Mouse (Mus musculus) heart, embryonic 11.5 days (tissue): ENCODE results near the gene Macrod2. TPM values are rescaled to one million over a fixed set of nuclear protein-coding genes. Genes with fewer than 3 reads are reported as not detected.

Experiments
- ATAC-seq: fragments of 200-750 bp; cut with Nextera tagmentation; replicated peaks from 2 replicates; pipeline ENCODE4 v1.8.0; 2017; ENCODE audit warnings: moderate library complexity; ENCODE audit not compliant: insufficient number of reproducible peaks, low FRiP score, low TSS enrichment
- H3K27ac ChIP-seq: fragments of 300-500 bp; sonication (generic); 2 replicates; pipeline ENCODE4 v1.5.1; 2014; ENCODE audit warnings: mild to moderate bottlenecking, low read depth, low read length
- H3K27me3 ChIP-seq: fragments of 300-500 bp; sonication (generic); 2 replicates; pipeline ENCODE4 v1.6.1; 2014; ENCODE audit warnings: mild to moderate bottlenecking, low read length, mixed read lengths; ENCODE audit not compliant: control insufficient read depth, insufficient read depth
- H3K36me3 ChIP-seq: fragments of 300-500 bp; sonication (generic); 2 replicates; pipeline ENCODE4 v1.6.1; 2014; ENCODE audit warnings: mild to moderate bottlenecking, low read length, moderate library complexity, mixed read lengths; ENCODE audit not compliant: control insufficient read depth, insufficient read depth
- H3K4me1 ChIP-seq: fragments of 300-500 bp; sonication (generic); 2 replicates; pipeline ENCODE4 v1.6.1; 2014; ENCODE audit warnings: low read length; ENCODE audit not compliant: control insufficient read depth, insufficient read depth
- H3K4me2 ChIP-seq: fragments of 300-500 bp; sonication (generic); 2 replicates; pipeline ENCODE4 v1.6.1; 2014; ENCODE audit warnings: mild to moderate bottlenecking, moderate library complexity
- H3K4me3 ChIP-seq: fragments of 300-500 bp; sonication (generic); 2 replicates; pipeline ENCODE4 v1.5.1; 2014; ENCODE audit warnings: low read depth, low read length
- H3K9ac ChIP-seq: fragments of 300-500 bp; sonication (generic); 2 replicates; pipeline ENCODE4 v1.6.1; 2014; ENCODE audit warnings: mild to moderate bottlenecking, low read depth, low read length, moderate library complexity
- H3K9me3 ChIP-seq: fragments of 300-500 bp; sonication (generic); replicated peaks from 2 replicates; pipeline ENCODE4 v1.6.1; 2016; ENCODE audit warnings: low read length; ENCODE audit not compliant: control insufficient read depth
- WGBS: fragments of 180-500 bp; shearing (Covaris S2); extraction: QIAGEN DNeasy Blood & Tissue Kit; methylation state at CpG from one replicate; pipeline ENCODE4 v1.1.7; 2014; ENCODE audit not compliant: insufficient replicate concordance; 5-methylcytosine and 5-hydroxymethylcytosine counted together
- polyA plus RNA-seq: library from polyadenylated mRNA; unstranded; fragments of >200 nt; fragmentation: Nextera tagmentation; extraction: Ambion mirVana; gene quantifications from 2 replicates; pipeline ENCODE4 v1.2.1, GENCODE M21; 2014

The Macrod2 gene
- polyA plus RNA-seq, 1 experiment from 2014 or later, result 20.5 TPM

GRCm38 (mm10) chr2:140692461-140692860, 297.4 kb downstream of the Macrod2 start:
- Histone ChIP-seq H3K9ac (no peak overlapping the region), H3K4me1 (no peaks in the 10 kb centered on the region), H3K27ac (no peak overlapping the region), H3K4me3 (no peak overlapping the region), H3K36me3 (no peaks in the 10 kb centered on the region), H3K9me3 (no peaks in the 10 kb centered on the region), H3K4me2 (no peak overlapping the region), H3K27me3 (no peaks in the 10 kb centered on the region)
- WGBS, result 63% methylated on average over 4 of the region's 4 CpGs
- ATAC-seq, result no peak

DNA sequence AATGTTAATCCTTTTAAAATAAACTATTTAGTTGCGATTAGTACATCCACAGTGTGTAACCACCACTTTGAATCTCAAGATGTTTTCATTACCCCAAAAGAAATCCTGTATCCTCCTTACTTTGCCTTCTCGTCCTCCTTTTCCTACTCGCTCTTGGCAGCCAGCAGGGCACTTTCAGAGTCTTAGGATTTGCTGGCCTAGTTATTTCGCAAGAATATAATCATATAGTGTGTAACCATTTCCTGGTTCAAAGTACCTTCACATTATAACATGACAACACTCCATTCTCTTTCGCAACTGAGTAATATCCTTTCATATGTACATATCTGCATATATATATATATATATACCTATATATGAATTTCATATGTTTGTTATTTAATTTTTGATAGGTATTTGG, 298.7 kb downstream of the Macrod2 start:
- 84% methylated on average over 5 of the region's 5 CpGs for WGBS
- Histone ChIP-seq H3K27ac (no peak overlapping the region), H3K4me3 (no peak overlapping the region), H3K36me3 (no peaks in the 10 kb centered on the region), H3K4me2 (no peak overlapping the region), H3K9ac (no peak overlapping the region), H3K4me1 (no peaks in the 10 kb centered on the region), H3K27me3 (no peaks in the 10 kb centered on the region), H3K9me3 (no peaks in the 10 kb centered on the region)
- no peak for ATAC-seq

- ATAC-seq, result no peak
- Histone ChIP-seq H3K4me1 (no peaks in the 10 kb centered on the region; the same call in 1 of the 2 replicates), H3K36me3 (no peaks in the 10 kb centered on the region), H3K9ac (no peak overlapping the region), H3K27ac (no peak overlapping the region), H3K27me3 (no peaks in the 10 kb centered on the region), H3K9me3 (no peaks in the 10 kb centered on the region), H3K4me2 (no peak overlapping the region), H3K4me3 (no peak overlapping the region)
- WGBS, result 60% methylated on average over 3 of the region's 3 CpGs
These were observed 303.5 kb downstream of the Macrod2 start for GRCm38 (mm10) chr2:140698585-140698984.

DNA sequence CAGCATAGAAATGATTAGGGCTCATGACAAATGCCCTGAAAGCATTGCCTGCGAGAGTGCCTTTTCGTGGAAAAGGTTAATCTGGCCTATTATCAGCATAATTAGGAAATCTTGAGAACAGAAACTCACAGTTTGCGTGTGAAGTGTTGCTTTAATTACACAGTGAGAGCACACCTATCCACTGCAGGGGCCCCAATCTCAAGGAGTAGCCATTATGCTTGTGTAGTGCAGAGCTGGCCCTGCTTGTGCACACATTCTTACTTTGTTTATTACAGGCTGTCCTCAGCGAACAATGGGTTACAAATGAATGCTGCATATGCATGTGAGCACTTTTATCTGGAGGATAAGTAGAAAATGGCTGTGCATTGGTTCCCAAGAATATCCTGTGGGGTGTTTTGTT, 308.3 kb downstream of the Macrod2 start:
- H3K36me3 ChIP-seq, result no peaks in the 10 kb centered on the region
- H3K27me3 ChIP-seq, result no peaks in the 10 kb centered on the region
- no peak overlapping the region for H3K27ac ChIP-seq
- H3K9ac ChIP-seq, result no peak overlapping the region
- H3K9me3 ChIP-seq, result no peaks in the 10 kb centered on the region
- WGBS, result 63% methylated on average over 4 of the region's 4 CpGs
- peaks cover 3% of the 10 kb centered on the region; the same call in 1 of the 2 replicates for H3K4me1 ChIP-seq
- no peak for ATAC-seq
- H3K4me2 ChIP-seq, result no peak overlapping the region
- H3K4me3 ChIP-seq, result no peak overlapping the region

DNA sequence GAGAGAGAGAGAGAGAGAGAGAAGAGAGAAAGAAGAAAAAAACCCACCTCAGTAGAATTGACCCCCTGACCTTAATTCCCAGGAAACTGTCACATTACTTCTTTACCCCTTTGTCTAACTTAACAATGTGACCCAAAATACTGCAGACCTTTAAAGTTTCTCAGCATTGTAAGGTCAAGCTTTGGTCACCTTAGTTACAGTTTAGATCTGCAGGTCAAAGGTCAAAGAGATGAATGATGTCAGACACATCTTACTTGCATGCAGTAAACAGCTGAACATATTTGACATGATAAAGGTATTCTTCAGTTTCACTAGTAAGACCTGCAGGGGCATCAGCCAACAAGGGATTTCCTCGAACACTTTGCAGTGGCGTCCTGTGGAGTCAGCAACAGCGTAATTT, 309.0 kb downstream of the Macrod2 start:
- Histone ChIP-seq H3K4me3 (no peak overlapping the region), H3K9me3 (no peaks in the 10 kb centered on the region), H3K4me1 (peaks cover 3% of the 10 kb centered on the region; the same call in 1 of the 2 replicates), H3K27me3 (no peaks in the 10 kb centered on the region), H3K9ac (no peak overlapping the region), H3K36me3 (no peaks in the 10 kb centered on the region), H3K27ac (no peak overlapping the region), H3K4me2 (no peak overlapping the region)
- no peak for ATAC-seq
- WGBS, result 26% methylated on average over 3 of the region's 3 CpGs

DNA sequence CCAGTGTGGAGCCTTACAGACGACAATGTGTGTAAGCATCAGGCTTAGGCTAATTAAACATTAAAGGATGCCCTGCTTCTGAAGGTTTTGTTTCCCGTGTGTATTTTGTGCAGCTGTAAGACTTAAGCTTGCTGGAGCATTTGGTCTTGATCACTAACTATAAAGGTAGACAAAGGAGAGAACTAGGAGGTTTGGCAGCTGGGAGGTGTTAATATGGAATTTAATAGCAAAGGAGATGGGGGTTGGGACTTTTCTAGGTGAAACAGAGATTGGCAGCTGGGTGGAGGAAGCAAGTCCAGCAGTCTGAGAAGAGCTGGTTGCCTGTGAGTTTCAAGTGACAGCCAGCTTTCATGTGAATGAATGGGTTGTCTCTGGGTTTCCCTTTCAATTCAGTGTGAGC, 310.2 kb downstream of the Macrod2 start:
- H3K36me3 ChIP-seq, result no peaks in the 10 kb centered on the region
- 25% methylated on average over 2 of the region's 2 CpGs for WGBS
- H3K9me3 ChIP-seq, result no peaks in the 10 kb centered on the region
- H3K27ac ChIP-seq, result no peak overlapping the region
- no peak overlapping the region for H3K4me2 ChIP-seq
- H3K4me3 ChIP-seq, result no peak overlapping the region
- H3K9ac ChIP-seq, result no peak overlapping the region
- ATAC-seq, result no peak
- no peaks in the 10 kb centered on the region for H3K27me3 ChIP-seq
- peaks cover 3% of the 10 kb centered on the region; the same call in 1 of the 2 replicates for H3K4me1 ChIP-seq

DNA sequence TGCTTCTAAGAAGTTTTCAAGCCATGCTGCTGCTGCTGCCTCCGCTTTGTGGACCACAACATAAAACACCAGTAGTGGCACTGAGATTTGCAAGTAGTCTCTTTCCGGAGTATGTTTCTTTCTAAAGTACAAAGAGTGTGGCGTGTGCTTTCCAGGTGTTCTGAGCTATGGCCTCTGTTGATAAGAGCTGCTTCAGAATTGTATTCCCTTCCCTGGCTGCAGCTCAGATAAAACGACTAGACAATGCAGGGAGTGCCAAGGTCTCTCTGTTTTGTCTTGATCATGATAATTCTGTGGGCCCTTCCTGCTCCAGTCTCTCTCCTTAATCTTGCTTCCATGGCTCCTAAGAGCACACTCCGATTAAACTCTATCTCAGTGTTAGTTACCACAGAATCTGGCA, 312.4 kb downstream of the Macrod2 start:
- Histone ChIP-seq H3K9me3 (no peaks in the 10 kb centered on the region), H3K4me2 (no peak overlapping the region), H3K4me3 (no peak overlapping the region), H3K27ac (no peak overlapping the region), H3K36me3 (no peaks in the 10 kb centered on the region), H3K9ac (no peak overlapping the region), H3K4me1 (peaks cover 3% of the 10 kb centered on the region; the same call in 1 of the 2 replicates), H3K27me3 (no peaks in the 10 kb centered on the region)
- ATAC-seq, result no peak
- WGBS, result 54% methylated on average over 5 of the region's 5 CpGs

GRCm38 (mm10) chr2:140715822-140716221, 320.7 kb downstream of the Macrod2 start:
- no peak overlapping the region for H3K9ac ChIP-seq

DNA sequence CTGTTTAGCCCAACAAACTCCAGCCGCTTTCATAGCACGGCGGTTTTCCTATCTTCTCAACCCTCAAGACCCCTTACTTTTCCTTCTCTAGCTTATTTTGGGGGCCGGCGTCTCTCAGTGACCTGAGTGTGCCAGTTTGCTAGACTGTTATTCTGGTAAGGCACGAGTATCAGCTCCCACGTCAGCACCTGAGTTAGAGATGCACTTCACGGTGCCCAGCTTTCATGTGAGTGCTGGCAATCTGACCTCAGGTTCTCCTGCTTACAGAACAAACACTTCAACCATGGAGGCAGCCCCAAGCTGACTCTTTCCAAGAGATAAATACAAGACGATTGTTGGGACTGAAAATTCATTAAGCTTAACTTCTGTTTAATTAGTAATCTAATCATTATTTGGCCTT, 322.3 kb downstream of the Macrod2 start:
- H3K4me1 ChIP-seq, result no peaks in the 10 kb centered on the region
- no peak overlapping the region; the same call in 1 of the 2 replicates for H3K4me2 ChIP-seq
- no peak overlapping the region for H3K9ac ChIP-seq
- no peaks in the 10 kb centered on the region for H3K27me3 ChIP-seq
- no peak for ATAC-seq
- H3K9me3 ChIP-seq, result no peaks in the 10 kb centered on the region
- WGBS, result 43% methylated on average over 9 of the region's 9 CpGs
- H3K4me3 ChIP-seq, result no peak overlapping the region
- no peaks in the 10 kb centered on the region for H3K36me3 ChIP-seq
- H3K27ac ChIP-seq, result no peak overlapping the region

More at GRCm38 (mm10) chr2:140715822-140716221, 320.7 kb downstream of the Macrod2 start:
- Histone ChIP-seq H3K4me2 (no peak overlapping the region), H3K27ac (no peak overlapping the region), H3K9me3 (no peaks in the 10 kb centered on the region), H3K27me3 (no peaks in the 10 kb centered on the region), H3K36me3 (no peaks in the 10 kb centered on the region), H3K4me1 (no peaks in the 10 kb centered on the region), H3K4me3 (no peak overlapping the region)
- ATAC-seq, result no peak
- WGBS, result 74% methylated on average over 4 of the region's 4 CpGs
